Mouse (Mus musculus): Measurements from ENCODE around the gene Lrfn4. TPM values are rescaled to one million over a fixed set of nuclear protein-coding genes. Genes with fewer than 3 reads are reported as not detected.

Gene Lrfn4
- total RNA-seq, 2 experiments from 2014 or later: 2.4 to 2.6 TPM

- no peak for ATAC-seq (replicated peaks; ENCODE audit: low FRiP score, low TSS enrichment, poor library complexity, severe bottlenecking)
Observed at GRCm38 (mm10) chr19:4572467-4572866, 43.0 kb downstream of the Lrfn4 start.

- ATAC-seq (replicated peaks; ENCODE audit: low FRiP score, low TSS enrichment, poor library complexity, severe bottlenecking): no peak
Observed at GRCm38 (mm10) chr19:4572061-4572460, 43.4 kb downstream of the Lrfn4 start.

- no peak for ATAC-seq (replicated peaks; ENCODE audit: low FRiP score, low TSS enrichment, poor library complexity, severe bottlenecking)
Observed at GRCm38 (mm10) chr19:4571658-4572057, 43.8 kb downstream of the Lrfn4 start.

GRCm38 (mm10) chr19:4570815-4571214, 44.7 kb downstream of the Lrfn4 start:
- no peak for ATAC-seq (replicated peaks; ENCODE audit: low FRiP score, low TSS enrichment, poor library complexity, severe bottlenecking)

GRCm38 (mm10) chr19:4570237-4570613, 45.2 kb downstream of the Lrfn4 start:
- no peak for ATAC-seq (replicated peaks; ENCODE audit: low FRiP score, low TSS enrichment, poor library complexity, severe bottlenecking)

- ATAC-seq (replicated peaks; ENCODE audit: low FRiP score, low TSS enrichment, poor library complexity, severe bottlenecking): no peak
Observed at GRCm38 (mm10) chr19:4569356-4570236, 45.9 kb downstream of the Lrfn4 start.

- ATAC-seq (replicated peaks; ENCODE audit: low FRiP score, low TSS enrichment, poor library complexity, severe bottlenecking): peak; percentile 94
Observed at GRCm38 (mm10) chr19:4568832-4569231, 46.6 kb downstream of the Lrfn4 start.

GRCm38 (mm10) chr19:4567665-4568064, 47.8 kb downstream of the Lrfn4 start:
- no peak for ATAC-seq (replicated peaks; ENCODE audit: low FRiP score, low TSS enrichment, poor library complexity, severe bottlenecking)

- ATAC-seq (replicated peaks; ENCODE audit: low FRiP score, low TSS enrichment, poor library complexity, severe bottlenecking): 0 out of 2 replicates have a peak, but pooled peaks have one; percentile 18
Observed at GRCm38 (mm10) chr19:4566880-4567279, 48.6 kb downstream of the Lrfn4 start.

- no peak for ATAC-seq (replicated peaks; ENCODE audit: low FRiP score, low TSS enrichment, poor library complexity, severe bottlenecking)
Observed at GRCm38 (mm10) chr19:4565678-4566077, 49.8 kb downstream of the Lrfn4 start.

Other genes starting within 250 kb of the Lrfn4 start
- 74.8 and 89.7 TPM in 2 replicates for gene Kdm2a, start 217.4 kb downstream of the Lrfn4 start, total RNA-seq (2014; fragmentation: Nextera tagmentation)
- gene Kdm2a, start 217.4 kb downstream of the Lrfn4 start, total RNA-seq (2017): 49.0 and 79.7 TPM in 2 replicates
- 0.72 TPM in 1 of 2 replicates, not detected in the other for gene Rhod, start 176.2 kb downstream of the Lrfn4 start, total RNA-seq (2014; fragmentation: Nextera tagmentation)
- not detected in 2 replicates for gene Rhod, start 176.2 kb downstream of the Lrfn4 start, total RNA-seq (2017)
- gene Syt12, start 138.2 kb downstream of the Lrfn4 start, total RNA-seq (2014; fragmentation: Nextera tagmentation): not detected in 2 replicates
- gene Syt12, start 138.2 kb downstream of the Lrfn4 start, total RNA-seq (2017): not detected in 2 replicates
- gene 2010003K11Rik, start 117.1 kb downstream of the Lrfn4 start, total RNA-seq (2014; fragmentation: Nextera tagmentation): not detected in 2 replicates
- not detected in 2 replicates for gene 2010003K11Rik, start 117.1 kb downstream of the Lrfn4 start, total RNA-seq (2017)
- 4.8 and 11.0 TPM in 2 replicates for gene Pcx, start 105.2 kb downstream of the Lrfn4 start, total RNA-seq (2014; fragmentation: Nextera tagmentation)
- gene Pcx, start 105.2 kb downstream of the Lrfn4 start, total RNA-seq (2017): 2.9 and 3.9 TPM in 2 replicates
- gene Rce1, start 10.0 kb upstream of the Lrfn4 start, total RNA-seq (2014; fragmentation: Nextera tagmentation): 23.0 and 38.5 TPM in 2 replicates
- 14.6 and 26.0 TPM in 2 replicates for gene Rce1, start 10.0 kb upstream of the Lrfn4 start, total RNA-seq (2017)
- gene Gm960, start 83.0 kb upstream of the Lrfn4 start, total RNA-seq (2014; fragmentation: Nextera tagmentation): 1.3 and 3.5 TPM in 2 replicates
- 2.4 TPM in 1 of 2 replicates, not detected in the other for gene Gm960, start 83.0 kb upstream of the Lrfn4 start, total RNA-seq (2017)
- not detected in 2 replicates for gene Sptbn2, start 95.5 kb upstream of the Lrfn4 start, total RNA-seq (2014; fragmentation: Nextera tagmentation)
- gene Sptbn2, start 95.5 kb upstream of the Lrfn4 start, total RNA-seq (2017): not detected in 2 replicates
- 5.0 and 11.3 TPM in 2 replicates for gene Rbm4b, start 140.8 kb upstream of the Lrfn4 start, total RNA-seq (2014; fragmentation: Nextera tagmentation)
- 9.9 and 19.2 TPM in 2 replicates for gene Rbm4b, start 140.8 kb upstream of the Lrfn4 start, total RNA-seq (2017)
- 51.9 and 59.4 TPM in 2 replicates for gene Rbm4, start 178.2 kb upstream of the Lrfn4 start, total RNA-seq (2014; fragmentation: Nextera tagmentation)
- gene Rbm4, start 178.2 kb upstream of the Lrfn4 start, total RNA-seq (2017): 68.6 and 75.3 TPM in 2 replicates
- gene Gm21992, start 195.9 kb upstream of the Lrfn4 start, total RNA-seq (2014; fragmentation: Nextera tagmentation): 29.3 and 59.5 TPM in 2 replicates
- 15.8 and 17.3 TPM in 2 replicates for gene Gm21992, start 195.9 kb upstream of the Lrfn4 start, total RNA-seq (2017)
- 74.2 and 76.1 TPM in 2 replicates for gene Rbm14, start 196.0 kb upstream of the Lrfn4 start, total RNA-seq (2014; fragmentation: Nextera tagmentation)
- 16.6 and 29.1 TPM in 2 replicates for gene Rbm14, start 196.0 kb upstream of the Lrfn4 start, total RNA-seq (2017)
- 75.1 and 81.3 TPM in 2 replicates for gene Ccs, start 223.7 kb upstream of the Lrfn4 start, total RNA-seq (2014; fragmentation: Nextera tagmentation)
- 47.7 and 59.0 TPM in 2 replicates for gene Ccs, start 223.7 kb upstream of the Lrfn4 start, total RNA-seq (2017)
- gene Ccdc87, start 223.7 kb upstream of the Lrfn4 start, total RNA-seq (2014; fragmentation: Nextera tagmentation): not detected in 2 replicates
- not detected in 2 replicates for gene Ccdc87, start 223.7 kb upstream of the Lrfn4 start, total RNA-seq (2017)
- gene Ctsf, start 239.5 kb upstream of the Lrfn4 start, total RNA-seq (2014; fragmentation: Nextera tagmentation): 1.3 and 2.9 TPM in 2 replicates
- gene Ctsf, start 239.5 kb upstream of the Lrfn4 start, total RNA-seq (2017): 2.7 and 7.5 TPM in 2 replicates

Data from megakaryocyte-erythroid progenitor cell, adult 5-6 weeks (primary cell).